Mouse (Mus musculus) small intestine, adult 2 months (tissue): ENCODE measurements at regions not wholly inside any gene's neighbourhood (a gene's known extent, or its start where the extent isn't known, plus 50 kb on each side); places are given as distances from the start of the nearest gene placed in this dataset.

Experiments used
- CTCF ChIP-seq: fragments of 200-500 bp; IDR thresholded peaks from 2 replicates; pipeline ENCODE4 v1.5.1; 2012; ENCODE audit warnings: low read depth, mild to moderate bottlenecking, control low read depth, inconsistent platforms, low read length, moderate library complexity, mixed read lengths; ENCODE audit not compliant: insufficient replicate concordance, insufficient read length; ENCODE audit errors: extremely low read depth
- POLR2A ChIP-seq: fragments of 200-500 bp; IDR thresholded peaks from 2 replicates; pipeline ENCODE4 v1.6.1; 2012; ENCODE audit warnings: low read depth, mild to moderate bottlenecking, control low read depth, inconsistent platforms, low read length, moderate library complexity

GRCm38 (mm10) chr4:72437367-72437766 is 236.6 kb upstream of the Tle1 start:
- no peak for TF ChIP-seq CTCF
- TF ChIP-seq POLR2A: no peak
